Comparison of ENCODE assay signal across 21 mouse cellular contexts in genomic region chr10:61160089-61160488, GRCm38 (mm10). TPM values are rescaled to one million over a fixed set of nuclear protein-coding genes. Genes with fewer than 3 reads are reported as not detected.
DNase-seq lines count a peak whose midpoint lies in the region; TF ChIP-seq lines count a peak whose summit lies in the region.
"Had no signal": no experiment of that assay in that cellular context is flagged by ENCODE, and none has a peak within 500 bp of the region (broad histone marks: within the 10 kb centered on the region; RNA-seq: fewer than 3 reads in every experiment).

No protein-coding gene starts in this region.

- no peaks in the 10 kb centered on the region for H3K4me1 ChIP-seq in lung, adult 2 months (ENCODE audit: control insufficient read depth, insufficient read depth, low read length)
- peaks cover 16% of the 10 kb centered on the region for H3K4me1 ChIP-seq in brown adipose tissue, adult 24 weeks (ENCODE audit: control insufficient read depth, insufficient read depth, insufficient read length, low read length)
- H3K4me1 ChIP-seq: embryonic facial prominence, embryonic 10.5 days; embryonic facial prominence, embryonic 12.5 days; forebrain, embryonic 13.5 days; forebrain, embryonic 15.5 days had no signal

- intact Hi-C loops in gastrocnemius, postnatal 36 days (cut with DNase I), result no loop called here

- TF ChIP-seq CTCF in lung, adult 2 months (IDR thresholded peaks at IDR 0.05; ENCODE audit: insufficient read depth, low read length), result no peak

- H3K27ac ChIP-seq in brown adipose tissue, adult 24 weeks (replicated peaks; ENCODE audit: low read depth, low read length), result peak overlapping the region; percentile 52
- H3K27ac ChIP-seq: embryonic facial prominence, embryonic 10.5 days; embryonic facial prominence, embryonic 12.5 days; forebrain, embryonic 13.5 days; forebrain, embryonic 15.5 days had no signal

- TF ChIP-seq POLR2A in lung, adult 2 months (IDR thresholded peaks at IDR 0.05; ENCODE audit: borderline replicate concordance, extremely low read depth, low read depth, low read length), result no peak

- DNase-seq in lung, postnatal 36 days, result peak; percentile 18
- DNase-seq in lung, adult 2 months, result no peak
- peak; percentile 23 to 27 for DNase-seq in urinary bladder, postnatal 36 days (ENCODE audit: low spot score in 2 of 2)
- DNase-seq in urinary bladder, postnatal 25 days (ENCODE audit: low spot score), result no peak
- DNase-seq in yolk sac, embryonic 10.5 days (ENCODE audit: low spot score), result peak; percentile 51
- DNase-seq in gastrocnemius, postnatal 36 days, result no peak
- DNase-seq in cerebellum, adult 8-10 months, result no peak
- DNase-seq: cerebellum, adult 9-10 months; forebrain, postnatal 0 days had no signal

- H3K4me3 ChIP-seq in lung, adult 2 months (replicated peaks; ENCODE audit: extremely low read depth, low read depth, low read length), result no peak overlapping the region
- H3K4me3 ChIP-seq in brown adipose tissue, adult 24 weeks (ENCODE audit: insufficient read depth, low read depth, low read length), result no peak overlapping the region
- H3K4me3 ChIP-seq: embryonic facial prominence, embryonic 10.5 days; embryonic facial prominence, embryonic 12.5 days; forebrain, embryonic 13.5 days; forebrain, embryonic 15.5 days had no signal

- WGBS in lung, adult 2 months, result 61% methylated on average over 7 of the region's 7 CpGs

RNA-seq across cellular contexts. Expression of gene Tbata, which starts 11.7 kb away (rescaled TPM):
- polyA plus RNA-seq in lung, adult 2 months (2012; rRNA removed), result 3.8 and 4.1 TPM in 2 replicates
- not detected in 2 replicates for polyA plus RNA-seq in brown adipose tissue, adult 24 weeks (2012; ENCODE audit: insufficient read depth, insufficient read length, missing spikeins)
- 1 to 10 TPM in 1 of 2 experiments, not detected in 1; 1.7 TPM for total RNA-seq in gastrocnemius, postnatal 36 days (2021)
- total RNA-seq: adrenal gland, adult 2 months; adrenal gland, postnatal 10 days; adrenal gland, postnatal 25 days; ES-E14; MEL had no signal
- polyA plus RNA-seq: adrenal gland, adult 2 months; C2C12; embryonic facial prominence, embryonic 12.5 days; forebrain, embryonic 11.5 days had no signal

RNA-seq across cellular contexts. Expression of gene Sgpl1, which starts 12.6 kb away (rescaled TPM):
- 19.0 and 29.2 TPM in 2 replicates for polyA plus RNA-seq in lung, adult 2 months (2012; rRNA removed)
- polyA plus RNA-seq in brown adipose tissue, adult 24 weeks (2012; ENCODE audit: insufficient read depth, insufficient read length, missing spikeins), result 43.9 and 46.2 TPM in 2 replicates
- 1 to 10 TPM; 5.7 to 6.7 TPM for total RNA-seq in gastrocnemius, postnatal 36 days (2021)

Comparison
In these comparisons a context has a peak if more than half of its experiments do, and no peak if none do; other contexts are left out.
1. DNase-seq: peak in lung, postnatal 36 days (single experiment), urinary bladder, postnatal 36 days (2 of 2) and yolk sac, embryonic 10.5 days (single experiment); none in lung, adult 2 months (single experiment), urinary bladder, postnatal 25 days (single experiment), gastrocnemius, postnatal 36 days (0 of 2) and cerebellum, adult 8-10 months (single experiment).